Mouse (Mus musculus): ENCODE data around the gene Ticam1. TPM values are rescaled to one million over a fixed set of nuclear protein-coding genes. Genes with fewer than 3 reads are reported as not detected.

Ticam1 gene
- total RNA-seq, 1 experiment: 2.8 TPM

GRCm38 (mm10) chr17:56289371-56290331 lies 13.1 kb upstream of the Ticam1 start:
- Histone ChIP-seq H3K36me3 (ENCODE audit: control insufficient read depth, insufficient read depth, low read length, poor library complexity, severe bottlenecking) (peaks cover 25% of the 10 kb centered on the region), H3K9ac (ENCODE audit: insufficient read depth, low read depth, low read length, poor library complexity, severe bottlenecking) (peak overlapping the region; percentile 83), H3K9me3 (ENCODE audit: control insufficient read depth, insufficient read depth, low read depth, low read length) (no peaks in the 10 kb centered on the region), H3K4me1 (ENCODE audit: control insufficient read depth in 2 of 2, insufficient read depth in 2 of 2, low read length in 2 of 2, poor library complexity in 1 of 2) (peaks cover 13 to 37% of the 10 kb centered on the region in 2 experiments), H3K27ac (ENCODE audit: insufficient read depth, low read depth, low read length, poor library complexity, severe bottlenecking) (peak overlapping the region; percentile 95), H3K4me3 (ENCODE audit: insufficient read depth in 1 of 2, low read depth in 1 of 2, low read length in 2 of 2, poor library complexity in 1 of 2, severe bottlenecking in 1 of 2) (peak overlapping the region; percentile 73 to 80)
- peak; percentile 91 for DNase-seq (ENCODE audit: low read depth, low spot score)
- in situ Hi-C loops (cut with MboI; ENCODE audit: low sequenced_read_pairs in 2 of 2, unreplicated experiment in 2 of 2): no loop called here
- no peak for TF ChIP-seq CHD2 (IDR thresholded peaks at IDR 0.05; ENCODE audit: low read depth, low read length)
- TF ChIP-seq ZNF384 (IDR thresholded peaks at IDR 0.05; ENCODE audit: low read depth, low read length): no peak
- no peak for TF ChIP-seq HCFC1 (IDR thresholded peaks at IDR 0.05; ENCODE audit: borderline replicate concordance, insufficient read depth, low read length)
- TF ChIP-seq MAFK (IDR thresholded peaks at IDR 0.05; ENCODE audit: insufficient read depth, low read depth, low read length): no peak
- no peak for TF ChIP-seq ZC3H11A (IDR thresholded peaks at IDR 0.05; ENCODE audit: borderline replicate concordance, low read depth, low read length)

GRCm38 (mm10) chr17:56288866-56289265 lies 12.3 kb upstream of the Ticam1 start:
- in situ Hi-C loops (cut with MboI; ENCODE audit: low sequenced_read_pairs in 2 of 2, unreplicated experiment in 2 of 2): no loop called here
- Histone ChIP-seq H3K36me3 (ENCODE audit: control insufficient read depth, insufficient read depth, low read length, poor library complexity, severe bottlenecking) (peaks cover 30% of the 10 kb centered on the region), H3K9ac (ENCODE audit: insufficient read depth, low read depth, low read length, poor library complexity, severe bottlenecking) (no peak overlapping the region), H3K9me3 (ENCODE audit: control insufficient read depth, insufficient read depth, low read depth, low read length) (no peaks in the 10 kb centered on the region), H3K27ac (ENCODE audit: insufficient read depth, low read depth, low read length, poor library complexity, severe bottlenecking) (peak overlapping the region; percentile 95), H3K4me3 (ENCODE audit: insufficient read depth in 1 of 2, low read depth in 1 of 2, low read length in 2 of 2, poor library complexity in 1 of 2, severe bottlenecking in 1 of 2) (peak overlapping the region; percentile 73 to 80; a peak in 3 of 4 replicates), H3K4me1 (ENCODE audit: control insufficient read depth in 2 of 2, insufficient read depth in 2 of 2, low read length in 2 of 2, poor library complexity in 1 of 2) (peaks cover 13 to 37% of the 10 kb centered on the region in 2 experiments)
- TF ChIP-seq ZC3H11A (IDR thresholded peaks at IDR 0.05; ENCODE audit: borderline replicate concordance, low read depth, low read length): no peak
- TF ChIP-seq HCFC1 (IDR thresholded peaks at IDR 0.05; ENCODE audit: borderline replicate concordance, insufficient read depth, low read length): no peak
- DNase-seq (ENCODE audit: low read depth, low spot score): no peak

- no peak for DNase-seq (ENCODE audit: low read depth, low spot score)
- Histone ChIP-seq H3K4me1 (ENCODE audit: control insufficient read depth in 2 of 2, insufficient read depth in 2 of 2, low read length in 2 of 2, poor library complexity in 1 of 2) (peaks cover 13 to 39% of the 10 kb centered on the region in 2 experiments), H3K4me3 (ENCODE audit: insufficient read depth in 1 of 2, low read depth in 1 of 2, low read length in 2 of 2, poor library complexity in 1 of 2, severe bottlenecking in 1 of 2) (peak overlapping the region; percentile 13 to 37; a peak in 2 of 4 replicates), H3K27ac (ENCODE audit: insufficient read depth, low read depth, low read length, poor library complexity, severe bottlenecking) (peak overlapping the region; percentile 14; the same call in 1 of the 2 replicates), H3K9ac (ENCODE audit: insufficient read depth, low read depth, low read length, poor library complexity, severe bottlenecking) (peak overlapping the region; percentile 47; the same call in 1 of the 2 replicates), H3K36me3 (ENCODE audit: control insufficient read depth, insufficient read depth, low read length, poor library complexity, severe bottlenecking) (peaks cover 38% of the 10 kb centered on the region), H3K9me3 (ENCODE audit: control insufficient read depth, insufficient read depth, low read depth, low read length) (no peaks in the 10 kb centered on the region)
- in situ Hi-C loops (cut with MboI; ENCODE audit: low sequenced_read_pairs in 2 of 2, unreplicated experiment in 2 of 2): no loop called here
- TF ChIP-seq ZC3H11A (IDR thresholded peaks at IDR 0.05; ENCODE audit: borderline replicate concordance, low read depth, low read length) (no peak), HCFC1 (IDR thresholded peaks at IDR 0.05; ENCODE audit: borderline replicate concordance, insufficient read depth, low read length) (no peak), CHD2 (IDR thresholded peaks at IDR 0.05; ENCODE audit: low read depth, low read length) (no peak), ZNF384 (IDR thresholded peaks at IDR 0.05; ENCODE audit: low read depth, low read length) (no peak), MAFK (IDR thresholded peaks at IDR 0.05; ENCODE audit: insufficient read depth, low read depth, low read length) (no peak)
Measured at GRCm38 (mm10) chr17:56287830-56288229, 11.2 kb upstream of the Ticam1 start.

DNA sequence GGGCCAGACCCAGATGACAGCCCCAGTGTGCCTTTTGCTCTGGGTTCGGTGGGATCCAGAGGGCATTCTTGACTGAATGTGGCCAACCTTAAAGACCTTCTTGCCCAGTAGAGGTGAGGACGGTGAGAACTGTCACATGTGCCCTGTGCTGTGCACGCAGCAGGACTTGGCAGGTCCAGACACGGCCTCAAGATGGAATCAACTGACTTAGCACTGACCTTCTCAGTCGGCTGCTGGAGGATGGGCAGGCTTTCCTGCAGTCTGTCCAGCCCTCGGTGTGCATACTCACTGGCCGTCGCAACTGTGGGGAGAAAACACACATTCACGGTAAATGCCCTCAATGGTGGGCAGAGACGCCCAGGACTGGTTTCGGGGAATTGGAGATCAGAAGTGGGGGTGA lies 9.4 kb upstream of the Ticam1 start:
- in situ Hi-C loops (cut with MboI; ENCODE audit: low sequenced_read_pairs in 2 of 2, unreplicated experiment in 2 of 2): no loop called here
- no peaks in the 10 kb centered on the region for H3K9me3 ChIP-seq (ENCODE audit: control insufficient read depth, insufficient read depth, low read depth, low read length)
- H3K4me1 ChIP-seq (ENCODE audit: control insufficient read depth in 2 of 2, insufficient read depth in 2 of 2, low read length in 2 of 2, poor library complexity in 1 of 2): peaks cover 14 to 25% of the 10 kb centered on the region in 2 experiments
- H3K9ac ChIP-seq (ENCODE audit: insufficient read depth, low read depth, low read length, poor library complexity, severe bottlenecking): no peak overlapping the region
- no peak for TF ChIP-seq HCFC1 (IDR thresholded peaks at IDR 0.05; ENCODE audit: borderline replicate concordance, insufficient read depth, low read length)
- TF ChIP-seq ZNF384 (IDR thresholded peaks at IDR 0.05; ENCODE audit: low read depth, low read length): no peak
- no peak for TF ChIP-seq CHD2 (IDR thresholded peaks at IDR 0.05; ENCODE audit: low read depth, low read length)
- TF ChIP-seq MAFK (IDR thresholded peaks at IDR 0.05; ENCODE audit: insufficient read depth, low read depth, low read length): no peak
- no peak for TF ChIP-seq ZC3H11A (IDR thresholded peaks at IDR 0.05; ENCODE audit: borderline replicate concordance, low read depth, low read length)
- H3K4me3 ChIP-seq (ENCODE audit: insufficient read depth in 1 of 2, low read depth in 1 of 2, low read length in 2 of 2, poor library complexity in 1 of 2, severe bottlenecking in 1 of 2): no peak overlapping the region
- H3K27ac ChIP-seq (ENCODE audit: insufficient read depth, low read depth, low read length, poor library complexity, severe bottlenecking): no peak overlapping the region
- H3K36me3 ChIP-seq (ENCODE audit: control insufficient read depth, insufficient read depth, low read length, poor library complexity, severe bottlenecking): peaks cover 47% of the 10 kb centered on the region
- DNase-seq (ENCODE audit: low read depth, low spot score): no peak

Measured in ES-E14 (cell line).